Mouse (Mus musculus) gastrocnemius, postnatal 14 days (tissue): ENCODE results near the gene Aknad1. TPM values are rescaled to one million over a fixed set of nuclear protein-coding genes. Genes with fewer than 3 reads are reported as not detected.

Experiments
- DNase-seq: peaks from one replicate; pipeline ENCODE4 v3.0.0; 2021; ENCODE audit warnings: mixed read lengths
- intact Hi-C: fragments of 180-260 bp; cut with DNase I; formaldehyde crosslinking; loops from one replicate; pipeline ENCODE4 v1.15.1; 2025; ENCODE audit warnings: low total_unique reads
- total RNA-seq, 2 experiments: library from RNA; stranded (reverse); gene quantifications; 2 replicates each; pipeline ENCODE4 v1.2.3; 2021

The Aknad1 gene
- total RNA-seq, 2 experiments from 2014 or later, result 0.12 TPM; not detected in 1

DNA sequence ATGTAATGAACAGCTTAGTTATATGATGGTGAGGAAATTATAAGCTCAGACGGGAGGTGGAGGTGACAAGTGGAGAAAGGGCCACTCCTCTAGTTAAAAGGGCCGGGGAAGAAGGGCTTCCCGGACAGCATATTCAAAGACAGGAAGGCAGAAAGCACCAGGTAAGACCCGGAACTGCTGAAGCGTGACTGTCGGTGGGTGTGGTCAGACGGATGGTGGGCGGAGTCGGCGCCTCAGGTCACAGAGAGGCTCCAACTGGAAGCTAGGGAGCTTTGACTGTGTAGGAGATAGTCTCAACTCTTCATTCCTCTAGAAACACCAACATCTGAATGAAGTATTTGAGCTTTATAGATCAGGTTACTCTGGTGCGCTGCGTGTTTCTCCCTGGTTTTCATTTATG is 9.1 kb upstream of the Aknad1 start:
- DNase-seq, result no peak
- intact Hi-C loops, result no loop called here

- no peak for DNase-seq
- intact Hi-C loops, result no loop called here
These were observed 1.7 kb upstream of the Aknad1 start for GRCm38 (mm10) chr3:108737761-108738160.

GRCm38 (mm10) chr3:108744060-108744459 is 4.6 kb downstream of the Aknad1 start:
- DNase-seq, result no peak

GRCm38 (mm10) chr3:108751061-108751460 is 11.6 kb downstream of the Aknad1 start:
- no peak for DNase-seq
- intact Hi-C loops, result no loop called here

More at GRCm38 (mm10) chr3:108744060-108744459, 4.6 kb downstream of the Aknad1 start:
- intact Hi-C loops, result no loop called here

DNA sequence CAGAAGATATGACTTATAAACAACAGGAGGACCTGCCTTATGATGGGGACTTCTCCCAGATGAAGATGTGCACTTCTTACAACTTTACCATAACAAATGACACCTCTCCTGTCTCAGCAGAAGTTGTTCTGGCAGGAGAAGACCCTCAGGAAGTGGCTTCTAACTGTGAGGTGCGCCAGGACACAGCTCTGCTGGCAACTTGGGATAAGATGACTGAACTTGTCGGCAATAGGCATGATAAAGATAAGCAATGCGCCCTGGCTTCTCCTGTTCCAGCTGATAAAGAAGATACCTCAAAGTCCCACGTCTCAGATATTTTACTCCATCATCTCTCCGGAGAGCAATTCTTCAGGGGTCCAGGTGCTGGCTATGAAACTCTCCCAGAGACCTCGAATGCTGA is 12.2 kb downstream of the Aknad1 start:
- intact Hi-C loops, result no loop called here
- no peak for DNase-seq

GRCm38 (mm10) chr3:108754541-108754940 is 15.1 kb downstream of the Aknad1 start:
- intact Hi-C loops, result no loop called here
- no peak for DNase-seq

DNA sequence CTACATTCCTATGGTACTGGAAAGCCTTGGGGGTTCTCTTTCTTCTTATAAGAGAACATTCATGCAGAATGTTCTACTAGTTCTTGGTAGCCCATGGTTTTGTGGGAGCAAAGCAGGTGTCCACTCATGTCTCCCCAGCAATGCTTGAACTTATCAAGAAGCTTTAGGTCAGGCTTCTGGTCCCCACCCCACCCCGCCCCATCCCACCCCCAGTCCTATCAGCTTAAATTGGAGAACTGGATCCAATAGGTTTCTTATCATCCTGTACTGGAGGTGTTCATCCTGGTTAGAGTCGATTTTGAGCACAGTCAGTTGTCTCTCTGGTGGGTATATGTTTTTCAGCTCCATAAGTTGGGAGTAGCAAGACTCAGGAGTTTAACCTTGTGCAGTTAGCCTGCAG is 16.1 kb downstream of the Aknad1 start:
- intact Hi-C loops, result no loop called here
- no peak for DNase-seq

- no peak for DNase-seq
- intact Hi-C loops, result no loop called here
These were observed 16.7 kb downstream of the Aknad1 start for GRCm38 (mm10) chr3:108756131-108756530.

DNA sequence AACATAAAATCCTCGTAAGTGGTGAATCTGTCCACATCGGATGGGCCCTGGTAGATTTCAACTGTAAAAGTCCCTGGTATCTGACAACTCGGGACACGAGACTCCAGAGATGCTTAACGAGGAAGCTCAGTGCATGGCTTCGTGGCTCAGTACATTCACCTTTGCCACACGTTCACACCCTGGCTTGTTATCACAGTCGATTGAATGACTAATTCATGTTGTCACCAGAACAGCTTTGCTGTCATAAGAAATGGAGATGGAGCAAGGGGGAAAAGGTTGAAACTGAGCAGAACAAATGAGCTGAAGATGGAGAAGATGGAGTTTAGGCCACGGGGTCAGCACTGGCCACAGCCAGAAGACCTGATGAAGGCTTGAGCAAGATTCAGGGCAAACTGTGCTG is 18.1 kb downstream of the Aknad1 start:
- no peak for DNase-seq
- intact Hi-C loops, result no loop called here

DNA sequence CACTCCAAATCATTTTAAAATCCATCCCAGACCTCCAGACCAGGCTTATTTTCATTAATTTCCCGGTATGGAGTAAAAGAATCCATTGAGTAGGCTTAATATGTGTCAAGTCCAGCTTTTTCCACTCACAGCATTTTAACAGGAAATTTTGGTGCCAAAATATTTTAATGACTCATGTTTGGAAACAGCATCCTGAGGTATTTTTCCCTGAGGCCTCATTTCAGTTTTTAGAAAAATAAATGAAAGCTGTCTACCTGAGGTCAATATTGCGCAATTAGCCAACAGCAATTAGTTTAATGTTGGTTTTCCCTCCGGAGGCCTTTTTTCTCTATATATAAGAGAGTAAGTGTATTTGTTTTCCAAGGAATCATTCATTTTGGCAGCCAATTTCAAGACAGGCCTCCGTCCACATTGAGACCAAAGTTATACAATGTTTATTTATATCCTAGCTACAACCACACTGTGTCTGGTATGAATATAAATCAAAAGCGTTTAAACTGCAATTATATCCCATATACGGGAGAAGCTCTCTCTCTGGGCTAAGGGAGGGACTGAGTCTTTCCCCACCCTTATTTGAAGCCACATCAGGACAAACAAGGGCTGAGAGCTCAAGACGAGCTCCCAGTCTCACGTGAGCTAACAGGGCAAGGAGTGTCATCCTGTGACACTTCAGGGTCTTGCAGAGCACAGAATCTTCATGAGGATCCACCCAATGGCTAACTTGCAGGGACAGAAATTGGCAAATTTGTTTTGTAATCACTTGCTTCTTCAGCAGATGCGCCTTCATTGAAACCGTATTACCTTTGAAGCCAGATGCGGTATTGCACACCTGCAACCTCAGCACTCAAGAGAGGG is 20.3 kb downstream of the Aknad1 start:
- intact Hi-C loops, result no loop called here
- no peak for DNase-seq

DNA sequence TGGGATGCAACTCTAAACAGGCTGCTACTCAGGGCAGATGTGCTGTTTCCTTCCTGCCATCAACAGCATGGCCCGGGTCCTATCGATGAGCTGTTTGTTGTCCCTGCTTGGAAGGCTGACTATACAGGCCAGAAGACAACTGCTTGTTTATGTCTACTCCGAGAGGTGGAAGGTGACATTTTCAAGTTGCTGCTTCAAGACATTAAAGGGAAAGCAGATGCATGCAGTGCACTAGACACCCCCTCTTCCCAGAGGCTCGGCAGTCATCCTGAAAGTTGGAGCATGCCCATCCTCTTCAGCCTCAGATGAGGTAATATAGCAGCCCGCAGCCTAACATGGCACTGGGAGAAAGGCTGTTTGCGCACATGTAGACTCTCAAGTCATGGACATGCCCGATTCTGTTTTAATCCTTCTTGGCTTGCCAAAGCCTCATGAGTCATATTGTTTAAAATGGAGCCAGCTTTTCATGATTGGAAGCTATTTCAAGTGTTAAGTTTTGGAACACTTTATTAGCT is 23.2 kb downstream of the Aknad1 start:
- intact Hi-C loops, result no loop called here
- peak; percentile 26 for DNase-seq

- intact Hi-C loops, result no loop called here
- no peak for DNase-seq
These were observed 24.2 kb downstream of the Aknad1 start for GRCm38 (mm10) chr3:108763691-108764090.

- DNase-seq, result peak; percentile 27
- intact Hi-C loops, result no loop called here
These were observed 25.5 kb downstream of the Aknad1 start for GRCm38 (mm10) chr3:108764976-108765375.

GRCm38 (mm10) chr3:108765476-108765875 is 26.0 kb downstream of the Aknad1 start:
- no peak for DNase-seq
- intact Hi-C loops, result no loop called here

DNA sequence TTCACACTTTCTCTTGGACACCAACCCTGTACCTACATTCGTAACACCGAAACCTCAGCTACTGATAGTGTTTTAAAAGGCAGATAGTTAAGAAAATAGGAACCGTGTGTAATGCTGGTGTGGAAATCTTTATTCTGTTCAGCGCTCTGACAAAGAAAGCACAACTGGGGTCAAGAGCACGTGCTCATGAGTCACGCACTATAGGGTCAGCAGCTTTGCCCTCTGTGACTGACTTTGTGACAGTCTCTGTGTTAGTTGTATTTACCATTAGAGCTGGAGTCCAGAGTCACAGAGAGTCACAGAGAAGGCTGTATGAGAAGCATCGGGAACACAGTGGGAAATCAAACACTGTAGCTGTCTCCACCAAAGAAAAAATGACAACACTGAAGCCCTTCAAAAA is 27.5 kb downstream of the Aknad1 start:
- intact Hi-C loops, result no loop called here
- DNase-seq, result no peak

- intact Hi-C loops, result no loop called here
- no peak for DNase-seq
These were observed 28.0 kb downstream of the Aknad1 start for GRCm38 (mm10) chr3:108767416-108767815.

- peak; percentile 15 for DNase-seq
- intact Hi-C loops, result no loop called here
These were observed 30.1 kb downstream of the Aknad1 start for GRCm38 (mm10) chr3:108769547-108769946.

- intact Hi-C loops, result loop anchor here (5.0 kb wide), 2 partner anchors 54 to 69 kb away; no protein-coding TSS in a partner anchor
- peak; percentile 51 for DNase-seq
These were observed 31.4 kb downstream of the Aknad1 start for GRCm38 (mm10) chr3:108770725-108771368.

DNA sequence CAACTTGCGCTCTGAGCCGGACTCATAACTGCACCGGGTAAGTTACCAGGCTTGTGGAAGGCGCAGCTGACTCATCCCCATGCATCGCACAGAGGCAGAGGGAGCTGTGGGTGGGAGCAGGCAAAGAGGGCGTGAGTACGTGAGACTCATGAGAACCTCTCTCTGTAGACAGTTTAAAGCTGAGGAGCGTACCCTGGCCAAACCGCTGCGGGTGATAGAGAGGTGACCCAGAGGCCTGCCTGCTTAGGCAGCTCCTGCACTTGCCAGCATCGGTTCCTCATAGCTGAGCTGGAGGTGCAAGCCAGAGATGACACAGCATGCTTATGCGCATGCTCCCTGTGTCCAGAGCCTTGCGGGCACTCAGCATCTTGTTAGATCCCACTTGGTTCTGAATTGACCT is 32.8 kb downstream of the Aknad1 start:
- intact Hi-C loops, result loop anchor here (5.0 kb wide), 2 partner anchors 55 to 70 kb away; no protein-coding TSS in a partner anchor
- peak; percentile 50 for DNase-seq

DNA sequence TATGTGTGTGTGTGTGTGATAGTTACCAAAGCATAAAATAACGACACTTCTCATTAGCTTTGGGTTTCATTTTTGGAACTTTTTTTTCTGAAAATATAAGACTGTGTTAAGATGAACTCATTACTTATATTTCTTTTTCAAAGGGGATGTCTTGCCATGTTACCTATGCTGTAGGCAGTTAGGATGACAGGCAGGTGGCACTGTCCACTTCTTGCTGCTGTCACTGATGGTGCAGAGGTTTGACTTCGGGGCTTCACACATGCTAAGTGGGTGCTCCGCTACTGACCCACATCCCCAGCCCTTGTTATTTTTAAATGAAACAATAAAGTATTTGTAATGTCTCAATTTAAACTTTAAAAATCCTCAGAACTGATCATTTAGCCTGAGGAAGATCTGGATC is 33.4 kb downstream of the Aknad1 start:
- intact Hi-C loops, result loop anchor here (5.0 kb wide), 2 partner anchors 56 to 71 kb away; no protein-coding TSS in a partner anchor

More for the DNA sequence above, 33.4 kb downstream of the Aknad1 start:
- DNase-seq, result no peak
